ENCODE assay signal across 28 mouse cellular contexts in genomic region chr19:35278395-35278794, GRCm38 (mm10).
DNase-seq lines count a peak whose midpoint lies in the region; ATAC-seq and TF ChIP-seq lines count a peak whose summit lies in the region.
"Had no signal": no experiment of that assay in that cellular context is flagged by ENCODE, and none has a peak within 500 bp of the region (broad histone marks: within the 10 kb centered on the region; RNA-seq: fewer than 3 reads in every experiment).

No protein-coding gene starts in this region.

- no peaks in the 10 kb centered on the region for H3K9me3 ChIP-seq in forebrain, embryonic 14.5 days (replicated peaks; ENCODE audit: control insufficient read depth, low read length)
- no peaks in the 10 kb centered on the region for H3K9me3 ChIP-seq in forebrain, embryonic 16.5 days (ENCODE audit: control insufficient read depth, low read length)
- H3K9me3 ChIP-seq in neural tube, embryonic 14.5 days (ENCODE audit: control insufficient read depth, low read length) = no peaks in the 10 kb centered on the region
- H3K9me3 ChIP-seq: embryonic facial prominence, embryonic 13.5 days; embryonic facial prominence, embryonic 15.5 days; forebrain, embryonic 10.5 days; forebrain, embryonic 12.5 days; forebrain, embryonic 15.5 days; G1E had no signal

- no peak overlapping the region for H3K4me2 ChIP-seq in forebrain, embryonic 14.5 days (ENCODE audit: low read length)
- H3K4me2 ChIP-seq in forebrain, embryonic 16.5 days (ENCODE audit: low read length) = no peak overlapping the region
- no peak overlapping the region for H3K4me2 ChIP-seq in neural tube, embryonic 14.5 days (ENCODE audit: low read depth, low read length)
- H3K4me2 ChIP-seq: embryonic facial prominence, embryonic 13.5 days; embryonic facial prominence, embryonic 15.5 days; forebrain, embryonic 12.5 days; forebrain, embryonic 15.5 days had no signal

- no peaks in the 10 kb centered on the region for H3K36me3 ChIP-seq in forebrain, embryonic 14.5 days (ENCODE audit: control insufficient read depth, insufficient read depth, low read length)
- no peaks in the 10 kb centered on the region for H3K36me3 ChIP-seq in forebrain, embryonic 16.5 days (ENCODE audit: control insufficient read depth, insufficient read depth)
- H3K36me3 ChIP-seq in neural tube, embryonic 14.5 days (ENCODE audit: control insufficient read depth, insufficient read depth, low read length) = no peaks in the 10 kb centered on the region
- H3K36me3 ChIP-seq: embryonic facial prominence, embryonic 13.5 days; embryonic facial prominence, embryonic 15.5 days; forebrain, embryonic 10.5 days; forebrain, embryonic 12.5 days; forebrain, embryonic 15.5 days; G1E had no signal

- ATAC-seq in forebrain, embryonic 14.5 days = no peak
- no peak for ATAC-seq in forebrain, embryonic 16.5 days
- peak; percentile 79; the same call in 1 of the 2 replicates for ATAC-seq in neural tube, embryonic 14.5 days (ENCODE audit: low read depth)
- ATAC-seq: CD4-positive, CD25-positive, alpha-beta regulatory T cell, adult 4 months; forebrain, embryonic 15.5 days; Patski had no signal

- H3K4me1 ChIP-seq in forebrain, embryonic 14.5 days (ENCODE audit: control insufficient read depth, insufficient read depth, low read length) = no peaks in the 10 kb centered on the region
- no peaks in the 10 kb centered on the region for H3K4me1 ChIP-seq in forebrain, embryonic 16.5 days (replicated peaks; ENCODE audit: control insufficient read depth, insufficient read depth, low read length)
- no peaks in the 10 kb centered on the region for H3K4me1 ChIP-seq in neural tube, embryonic 14.5 days (ENCODE audit: control insufficient read depth, insufficient read depth, low read length)
- H3K4me1 ChIP-seq in cerebellum, adult 2 months (ENCODE audit: control insufficient read depth, insufficient read depth, low read length) = no peaks in the 10 kb centered on the region
- H3K4me1 ChIP-seq: embryonic facial prominence, embryonic 13.5 days; embryonic facial prominence, embryonic 15.5 days; forebrain, embryonic 10.5 days; forebrain, embryonic 12.5 days had no signal

- H3K9ac ChIP-seq in forebrain, embryonic 14.5 days (ENCODE audit: low read length) = no peak overlapping the region
- H3K9ac ChIP-seq in forebrain, embryonic 16.5 days (replicated peaks; ENCODE audit: low read depth, low read length) = no peak overlapping the region
- H3K9ac ChIP-seq in neural tube, embryonic 14.5 days (replicated peaks; ENCODE audit: low read depth, low read length) = no peak overlapping the region
- H3K9ac ChIP-seq: embryonic facial prominence, embryonic 13.5 days; embryonic facial prominence, embryonic 15.5 days; forebrain, embryonic 12.5 days; forebrain, embryonic 15.5 days had no signal

- no peak overlapping the region for H3K4me3 ChIP-seq in forebrain, embryonic 14.5 days (ENCODE audit: low read depth, low read length)
- no peak overlapping the region for H3K4me3 ChIP-seq in forebrain, embryonic 16.5 days (replicated peaks; ENCODE audit: low read length)
- H3K4me3 ChIP-seq in neural tube, embryonic 14.5 days (ENCODE audit: low read depth, low read length) = no peak overlapping the region
- H3K4me3 ChIP-seq in cerebellum, adult 2 months (replicated peaks; ENCODE audit: insufficient read depth, low read depth, low read length) = no peak overlapping the region
- H3K4me3 ChIP-seq: embryonic facial prominence, embryonic 13.5 days; embryonic facial prominence, embryonic 15.5 days; erythroblast, embryonic 14.5 days; forebrain, embryonic 10.5 days; forebrain, embryonic 12.5 days; forebrain, embryonic 15.5 days had no signal

- no peaks in the 10 kb centered on the region for H3K27me3 ChIP-seq in forebrain, embryonic 14.5 days (replicated peaks; ENCODE audit: control insufficient read depth, insufficient read depth, low read length)
- no peaks in the 10 kb centered on the region for H3K27me3 ChIP-seq in forebrain, embryonic 16.5 days (replicated peaks; ENCODE audit: control insufficient read depth, insufficient read depth, low read length)
- H3K27me3 ChIP-seq in neural tube, embryonic 14.5 days (ENCODE audit: control insufficient read depth, insufficient read depth, low read length) = no peaks in the 10 kb centered on the region
- H3K27me3 ChIP-seq in cerebellum, adult 2 months (ENCODE audit: control insufficient read depth, insufficient read depth, low read length) = no peaks in the 10 kb centered on the region
- H3K27me3 ChIP-seq: CH12.LX; embryonic facial prominence, embryonic 13.5 days; embryonic facial prominence, embryonic 15.5 days; forebrain, embryonic 12.5 days; forebrain, embryonic 15.5 days had no signal

- TF ChIP-seq POLR2A in cerebellum, adult 2 months (IDR thresholded peaks at IDR 0.05; ENCODE audit: borderline replicate concordance, insufficient read depth, low read length) = no peak

- TF ChIP-seq CTCF in cerebellum, adult 2 months (IDR thresholded peaks at IDR 0.05; ENCODE audit: borderline replicate concordance, insufficient read depth, low read depth, low read length) = no peak

- H3K27ac ChIP-seq in forebrain, embryonic 14.5 days (ENCODE audit: low read depth, low read length) = no peak overlapping the region
- H3K27ac ChIP-seq in forebrain, embryonic 16.5 days (ENCODE audit: low read length) = no peak overlapping the region
- no peak overlapping the region for H3K27ac ChIP-seq in neural tube, embryonic 14.5 days (ENCODE audit: low read depth, low read length)
- no peak overlapping the region for H3K27ac ChIP-seq in cerebellum, adult 2 months (ENCODE audit: insufficient read depth, low read length)
- H3K27ac ChIP-seq: embryonic facial prominence, embryonic 13.5 days; embryonic facial prominence, embryonic 15.5 days; forebrain, embryonic 10.5 days; forebrain, embryonic 12.5 days; forebrain, embryonic 15.5 days had no signal

- DNase-seq in forebrain, embryonic 14.5 days (ENCODE audit: low spot score) = peak; percentile 6
- peak; percentile 23 for DNase-seq in R1 (ENCODE audit: low read depth, low spot score)
- peak; percentile 5 for DNase-seq in forelimb bud, embryonic 11.5 days (ENCODE audit: low read depth, low spot score)
- no peak for DNase-seq in cerebellum, adult 2 months
- DNase-seq in gastrocnemius, adult 8-10 months (ENCODE audit: low spot score in 2 of 2) = no peak
- DNase-seq in right cerebral cortex, postnatal 14 days = no peak
- DNase-seq: adrenal gland, adult 2 months; adrenal gland, postnatal 10 days; adrenal gland, postnatal 25 days; B cell, adult 2 months; cerebellum, adult 11-12 months; cerebellum, adult 8-10 months; cerebellum, adult 9-11 months; cerebellum, postnatal 14 days; cerebellum, postnatal 36 days; embryo, embryonic 11 days had no signal

- WGBS in forebrain, embryonic 14.5 days = 30% methylated on average over 2 of the region's 2 CpGs
- 33% methylated on average over 2 of the region's 2 CpGs for WGBS in forebrain, embryonic 16.5 days
- 33% methylated on average over 2 of the region's 2 CpGs for WGBS in neural tube, embryonic 14.5 days
- WGBS in cerebellum, adult 2 months = 53% methylated on average over 2 of the region's 2 CpGs

Comparison
In these comparisons a context has a peak if more than half of its experiments do, and no peak if none do; other contexts are left out.
1. DNase-seq: peak in forebrain, embryonic 14.5 days (single experiment), R1 (single experiment) and forelimb bud, embryonic 11.5 days (single experiment); none in cerebellum, adult 2 months (0 of 2), gastrocnemius, adult 8-10 months (0 of 2) and right cerebral cortex, postnatal 14 days (single experiment).